Mouse (Mus musculus) c-Kit-positive CD71-positive TER-119-positive erythroid progenitor cells, embryonic 14.5 days (primary cell): ENCODE data around the gene Ppa2.
A peak's percentile ranks its signal among the peaks of the same experiment; 100 is the strongest.

ENCODE experiments used
- DNase-seq: peaks from one replicate; pipeline ENCODE4 v3.0.0-alpha.2; 2013; ENCODE audit warnings: low spot score

Ppa2 gene

DNA sequence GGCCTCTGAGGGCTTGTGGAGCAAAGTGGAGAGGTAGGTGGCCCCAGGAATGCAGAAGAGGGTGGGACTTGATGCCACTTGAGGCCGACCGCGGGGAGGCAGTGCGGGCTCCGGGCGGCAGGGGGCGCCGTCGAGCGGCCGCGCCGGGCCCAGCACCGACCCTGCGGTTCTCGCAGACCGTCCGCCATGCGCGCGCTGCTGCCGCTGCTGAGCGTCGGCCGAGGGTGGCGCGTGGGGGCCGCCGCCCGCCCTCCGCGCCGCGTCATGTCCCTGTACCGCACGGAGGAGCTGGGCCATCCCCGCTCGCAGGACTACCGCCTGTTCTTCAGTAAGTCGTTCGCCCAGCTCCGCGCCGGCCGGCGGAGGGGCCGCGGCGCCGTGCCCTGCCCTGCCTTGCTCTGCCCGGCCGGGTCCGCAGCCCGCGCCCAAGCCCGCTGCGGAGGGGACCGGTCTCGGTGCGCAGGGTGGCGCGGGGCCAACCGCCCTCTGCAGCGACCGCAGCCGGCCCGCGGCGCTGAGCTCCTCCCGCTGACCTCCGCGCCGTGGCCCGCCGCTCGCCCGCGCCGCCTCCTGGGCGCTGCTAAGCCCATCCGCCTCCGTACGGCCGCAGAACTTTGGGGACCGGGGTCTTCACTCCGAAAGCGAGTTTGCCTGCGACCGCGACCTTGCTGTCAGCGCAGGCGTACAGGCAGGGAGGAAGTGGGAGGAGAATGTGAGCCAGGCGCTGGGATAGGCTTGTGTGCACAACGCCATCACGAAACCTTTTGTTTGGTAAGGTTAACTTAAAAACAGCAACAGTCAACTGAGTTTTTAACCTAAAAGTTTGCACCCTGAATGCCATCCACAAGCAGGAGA is at the start of gene Ppa2:
TSS of gene Ppa2 (plus strand) at position 157 of the 855 bp plus-strand sequence.
- DNase-seq: peak; percentile 56

DNA sequence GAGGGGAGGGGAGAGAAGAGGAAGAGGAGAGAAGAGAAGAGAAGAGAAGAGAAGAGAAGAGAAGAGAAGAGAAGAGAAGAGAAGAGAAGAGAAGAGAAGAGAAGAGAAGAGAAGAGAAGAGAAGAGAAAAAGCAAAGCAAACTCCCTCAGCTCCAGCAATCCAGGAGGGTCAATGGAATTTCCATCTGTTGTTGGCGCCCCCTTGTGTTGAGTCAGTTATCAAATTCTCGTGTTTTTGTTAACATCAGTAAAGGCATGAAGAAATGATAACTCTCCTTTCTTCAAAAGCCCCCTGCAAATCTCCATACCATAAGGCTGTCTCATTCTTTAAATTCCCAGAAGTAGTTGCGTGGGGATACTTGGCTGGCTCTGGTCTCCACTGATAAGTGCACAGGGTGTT is 38.0 kb upstream of the Ppa2 start:
- DNase-seq: peak; percentile 46

DNA sequence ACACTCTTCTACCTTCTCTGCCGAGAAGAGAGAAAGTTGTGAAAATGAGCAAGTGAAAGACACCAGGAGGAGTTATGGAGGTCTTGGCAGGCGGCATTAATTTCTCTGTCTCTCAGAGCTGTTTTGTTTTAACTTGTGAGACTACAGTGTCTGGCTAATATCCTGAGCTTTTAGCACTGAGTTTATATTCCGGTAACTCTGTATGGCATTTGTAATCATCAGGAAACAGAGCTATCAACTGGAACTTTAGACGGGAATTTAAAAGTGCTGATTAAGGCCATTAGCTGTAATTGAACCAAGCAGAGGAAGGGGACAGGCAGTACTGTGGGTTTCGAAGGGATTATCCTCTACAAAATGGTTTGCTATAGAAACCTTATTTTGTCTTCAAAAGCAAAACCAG is 25.3 kb upstream of the Ppa2 start:
- no peak for DNase-seq

DNA sequence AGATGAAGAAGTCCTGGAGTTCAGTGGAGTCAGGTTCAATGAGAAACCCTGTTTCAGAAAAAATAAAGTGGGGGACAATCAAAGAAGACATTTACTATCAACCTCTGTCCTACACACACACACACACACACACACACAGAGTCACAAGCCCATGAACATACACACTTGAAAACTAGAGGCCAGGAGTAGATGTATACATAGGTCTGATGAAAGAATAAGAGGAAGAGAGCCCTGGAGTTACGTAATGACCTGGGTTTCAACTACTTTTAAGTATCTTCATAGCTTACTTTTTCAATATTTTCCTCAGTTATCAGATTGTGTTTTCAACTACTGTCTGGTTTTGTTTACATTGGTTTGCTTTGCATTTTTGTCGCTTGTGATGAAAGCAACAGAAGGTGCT is 21.1 kb upstream of the Ppa2 start:
- DNase-seq: no peak

DNA sequence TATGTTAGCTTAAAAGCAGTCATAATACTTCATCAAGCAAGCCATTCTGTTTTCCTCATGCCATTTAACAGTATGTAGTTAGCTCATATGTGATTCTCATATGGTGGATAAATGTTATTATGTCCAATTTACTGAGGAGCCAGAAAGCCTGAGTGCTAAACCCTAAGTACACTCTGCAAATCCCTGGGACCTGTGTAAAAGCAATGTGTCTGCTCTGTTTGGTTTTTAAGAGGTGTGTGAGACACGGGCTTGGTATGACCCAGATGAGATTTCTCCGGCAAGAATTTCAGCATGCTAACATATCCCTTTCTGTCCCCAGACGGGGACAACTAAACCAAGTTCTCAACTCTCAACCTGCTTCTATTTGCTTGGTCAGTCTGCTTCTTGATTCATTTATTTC is 5.6 kb upstream of the Ppa2 start:
- DNase-seq: no peak

DNA sequence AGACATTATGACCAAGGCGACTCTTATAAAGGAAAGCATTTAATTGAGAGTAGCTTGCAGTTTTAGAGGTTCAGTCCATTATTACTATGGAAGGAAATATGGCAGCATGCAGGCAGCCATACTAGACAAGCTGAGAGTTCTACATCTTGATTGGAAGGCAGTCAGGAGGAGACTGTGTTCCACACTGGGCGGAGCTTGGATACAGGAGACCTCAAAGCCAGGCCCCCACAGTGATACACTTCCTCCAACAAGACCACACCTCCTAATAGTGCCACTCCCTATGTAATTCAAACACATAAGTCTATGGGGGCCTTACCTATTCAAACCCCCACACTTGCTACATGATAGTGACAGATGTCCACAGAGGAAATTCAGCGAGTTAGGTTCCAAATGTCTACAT is 1.5 kb upstream of the Ppa2 start:
- no peak for DNase-seq

DNA sequence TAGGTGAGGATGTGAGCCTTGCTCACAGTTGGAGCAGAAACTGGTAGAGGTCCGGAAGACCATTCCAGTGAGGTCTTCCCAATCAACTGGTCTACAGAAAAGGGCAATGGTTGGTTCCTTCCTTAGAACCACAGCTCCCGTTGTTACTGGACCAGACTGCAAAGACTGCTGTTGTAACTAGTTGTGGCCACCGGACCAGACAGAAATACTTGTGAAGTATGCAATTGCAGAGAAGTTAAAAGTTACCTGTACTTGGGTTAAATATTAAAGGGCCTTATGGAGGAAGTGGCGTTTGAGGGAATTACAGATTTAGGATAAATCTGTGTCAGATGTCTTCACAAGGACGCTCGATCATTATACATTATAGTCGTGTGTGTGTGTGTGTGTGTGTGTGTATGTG is 551 bp upstream of the Ppa2 start:
- DNase-seq: no peak

DNA sequence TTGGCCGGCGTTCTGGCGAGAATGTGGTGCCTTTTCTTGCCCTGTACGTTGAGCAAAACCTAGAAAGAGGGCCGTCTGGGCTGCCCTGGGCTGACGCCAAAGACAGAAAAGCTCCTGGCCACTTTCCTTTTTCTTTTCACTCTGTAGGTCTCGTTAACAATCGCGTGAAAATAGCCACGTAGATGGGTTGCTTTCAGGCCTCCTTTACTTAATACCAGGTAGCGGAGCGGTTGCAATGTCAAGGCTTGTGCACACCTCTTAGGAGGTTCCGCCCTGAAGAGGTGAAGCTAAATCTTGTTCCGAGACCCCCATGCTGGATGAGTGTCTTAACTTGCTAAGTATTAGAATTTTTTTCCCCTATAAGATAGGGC is 884 bp downstream of the Ppa2 start:
- DNase-seq: no peak

DNA sequence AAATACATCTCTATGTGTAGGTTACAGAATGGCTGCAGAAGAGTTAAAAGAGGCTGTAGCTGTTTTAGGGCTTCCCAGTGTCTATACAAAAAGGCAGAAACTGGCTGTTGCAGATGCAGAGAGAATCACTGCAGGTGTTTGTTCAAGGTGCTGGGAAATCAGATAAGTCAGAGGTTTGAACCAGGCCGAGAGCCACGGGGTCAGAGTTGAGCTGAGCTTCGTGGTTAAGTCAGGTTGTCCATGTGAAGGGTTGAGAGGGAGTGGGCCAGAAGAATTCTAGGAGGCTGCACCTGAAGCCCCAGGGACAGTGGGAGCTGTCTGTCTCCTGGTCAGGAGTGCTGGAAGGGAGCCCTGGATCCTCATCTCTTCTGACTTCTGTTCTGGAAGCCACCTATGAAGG is 2.4 kb downstream of the Ppa2 start:
- no peak for DNase-seq

DNA sequence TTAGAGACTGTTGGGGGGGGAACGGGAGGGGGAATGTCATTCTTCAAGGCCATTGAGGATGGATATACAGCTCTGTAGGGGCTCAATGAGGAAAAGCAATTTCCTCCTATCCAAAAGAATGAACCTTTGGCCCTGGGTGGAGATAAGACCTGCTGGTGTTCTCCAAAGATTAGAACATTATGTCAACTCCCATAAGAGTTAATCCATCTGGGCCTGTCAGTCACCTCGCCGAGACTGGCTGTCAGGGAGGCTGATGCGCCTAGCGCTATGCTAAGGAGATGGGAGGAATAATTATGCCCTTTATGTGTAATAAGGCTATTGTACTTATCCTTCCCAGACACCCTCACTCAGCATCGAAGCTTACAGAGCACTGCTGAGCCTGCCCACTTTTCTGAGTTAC is 2.9 kb downstream of the Ppa2 start:
- no peak for DNase-seq

DNA sequence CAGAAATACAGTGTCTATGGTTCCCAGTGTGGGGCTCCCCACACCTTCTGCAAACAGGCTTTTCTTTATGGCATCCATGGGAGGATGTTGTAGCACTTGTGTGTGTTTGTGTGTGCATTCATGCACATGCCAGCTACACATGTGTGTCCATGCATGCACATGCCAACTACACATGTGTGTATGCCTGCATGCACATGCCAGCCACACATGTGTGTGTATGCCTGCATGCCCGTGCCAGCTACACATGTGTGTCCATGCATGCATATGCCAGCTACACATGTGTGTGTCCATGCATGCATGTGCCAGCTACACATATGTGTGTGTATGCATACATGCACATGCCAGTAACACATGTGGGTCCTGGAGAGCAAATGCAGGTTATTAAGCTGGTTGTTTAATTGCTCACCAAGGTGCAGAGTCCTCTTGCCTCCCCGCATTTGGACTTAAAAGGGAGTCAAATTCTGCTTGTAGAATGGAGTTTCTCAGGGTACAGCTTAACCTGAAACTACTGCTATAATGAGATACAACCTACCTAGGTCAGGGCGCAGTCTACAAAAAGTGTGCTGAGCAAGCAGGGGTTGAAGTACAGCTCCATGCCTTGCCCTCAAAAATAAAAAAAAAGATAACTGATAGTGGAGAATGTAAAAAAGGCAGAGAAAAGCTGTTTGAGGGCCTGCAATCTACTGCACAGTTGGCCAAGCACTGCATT is 3.7 kb downstream of the Ppa2 start:
- no peak for DNase-seq

DNA sequence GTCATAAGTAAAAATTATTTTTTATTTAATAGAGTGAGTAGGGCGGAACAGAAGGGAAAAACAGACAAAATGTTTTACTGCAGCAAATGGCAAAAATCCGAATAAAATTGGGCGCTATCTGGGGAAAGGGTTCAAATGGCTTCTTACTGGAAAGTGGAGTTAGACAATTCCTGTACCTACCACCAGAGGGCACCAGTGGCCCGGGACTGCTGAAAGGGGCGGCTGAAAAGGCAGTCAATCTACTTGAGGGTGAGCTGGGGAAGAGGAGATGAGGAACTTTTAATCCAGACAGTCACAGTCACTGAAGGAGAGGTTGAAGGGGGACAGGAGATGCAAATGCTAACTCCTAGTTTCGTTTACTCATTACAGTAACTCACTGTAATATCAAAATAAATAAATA is 4.6 kb downstream of the Ppa2 start:
- peak; percentile 61 for DNase-seq

DNA sequence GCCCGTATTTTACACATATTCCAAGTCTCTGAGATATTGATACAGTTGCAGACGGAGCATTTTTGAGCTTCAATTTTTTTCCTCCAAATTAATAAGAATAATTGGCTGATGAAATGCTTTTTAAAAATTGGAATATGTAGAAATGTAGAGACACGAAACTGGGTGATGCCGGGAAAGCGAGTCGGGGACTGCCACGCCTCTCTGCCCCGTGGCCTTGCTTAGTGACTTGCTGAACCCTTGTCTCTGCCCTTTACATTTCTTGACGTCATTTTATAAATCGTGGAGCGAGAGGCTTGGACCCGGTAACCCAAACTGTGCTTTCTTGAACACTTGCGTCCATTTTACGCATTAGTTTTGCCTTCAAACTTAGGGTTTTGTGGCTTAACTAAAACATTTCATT is 5.1 kb downstream of the Ppa2 start:
- DNase-seq: no peak

DNA sequence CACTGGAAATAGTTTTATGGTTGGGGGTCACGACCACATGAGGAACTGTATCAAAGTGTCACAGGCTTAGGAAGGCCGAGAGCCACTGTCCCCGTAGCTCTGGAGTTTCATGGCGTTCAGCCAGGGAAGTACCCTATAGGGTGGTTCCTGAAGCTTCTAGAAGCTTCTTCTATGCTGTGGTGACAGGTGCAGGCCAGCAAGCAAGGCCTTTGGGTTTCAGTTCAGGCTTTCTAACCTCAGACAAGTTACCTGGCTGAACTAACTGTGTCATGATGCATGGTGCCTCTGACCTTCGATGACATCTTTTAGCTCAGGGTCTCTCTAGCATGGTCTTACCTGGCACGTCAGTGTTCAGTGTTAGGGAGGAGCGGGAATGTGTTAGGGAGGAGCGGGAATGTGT is 5.7 kb downstream of the Ppa2 start:
- no peak for DNase-seq

DNA sequence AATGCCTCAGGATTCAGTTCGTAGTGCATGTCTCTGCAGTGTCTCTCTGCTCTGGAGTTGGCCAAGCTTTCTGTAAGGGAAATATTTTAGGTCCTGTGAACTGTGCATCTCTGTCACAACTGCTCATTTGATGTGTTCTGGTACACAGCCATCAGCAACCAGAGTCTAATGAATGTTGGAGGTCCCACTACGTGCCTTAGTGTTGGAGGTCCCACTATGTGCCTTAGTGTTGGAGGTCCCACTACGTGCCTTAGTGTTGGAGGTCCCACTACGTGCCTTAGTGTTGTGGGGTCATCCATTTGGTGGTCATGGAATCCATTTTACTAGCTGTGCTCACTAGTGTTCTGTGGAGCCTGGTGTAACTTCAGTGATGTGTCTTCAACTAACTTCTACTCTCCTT is 7.9 kb downstream of the Ppa2 start:
- DNase-seq: no peak

DNA sequence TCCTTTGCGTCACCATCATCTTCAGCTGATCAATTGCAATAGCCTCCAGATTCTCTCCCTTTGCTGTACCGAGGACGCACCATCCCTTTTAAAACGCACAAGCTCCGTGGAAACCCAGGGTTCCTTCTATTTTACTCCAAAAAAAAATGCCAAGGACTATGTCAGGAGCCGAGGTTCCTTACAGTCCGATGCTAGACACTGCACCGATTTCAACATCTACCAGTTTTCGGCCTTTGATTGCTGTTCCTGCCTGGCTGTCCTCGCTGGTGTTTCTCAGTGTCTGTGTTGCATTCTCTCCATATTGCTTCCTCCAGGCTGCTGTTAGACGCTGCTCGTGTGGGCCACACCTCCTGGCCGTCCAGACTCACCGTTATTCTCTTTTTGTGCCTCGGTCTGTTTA is 8.7 kb downstream of the Ppa2 start:
- no peak for DNase-seq

DNA sequence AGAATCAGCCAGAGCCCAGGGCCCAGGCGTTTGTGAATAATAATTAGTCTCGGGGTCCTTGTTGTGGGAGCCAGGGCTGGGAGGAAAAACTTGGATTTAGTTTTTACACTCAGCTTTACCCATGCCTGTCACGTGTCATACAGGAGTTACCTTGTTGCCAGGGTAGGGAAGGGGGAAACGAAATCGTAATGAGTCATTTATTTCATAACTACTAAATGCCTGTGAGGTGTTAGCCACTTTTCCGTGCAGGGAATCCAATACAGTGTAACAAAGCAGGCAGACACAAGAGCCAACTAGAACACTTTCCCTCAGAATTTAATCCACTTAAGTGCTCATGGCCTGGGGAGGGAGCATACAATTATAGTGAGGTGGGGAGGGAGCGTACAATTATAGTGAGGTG is 9.9 kb downstream of the Ppa2 start:
- DNase-seq: no peak

DNA sequence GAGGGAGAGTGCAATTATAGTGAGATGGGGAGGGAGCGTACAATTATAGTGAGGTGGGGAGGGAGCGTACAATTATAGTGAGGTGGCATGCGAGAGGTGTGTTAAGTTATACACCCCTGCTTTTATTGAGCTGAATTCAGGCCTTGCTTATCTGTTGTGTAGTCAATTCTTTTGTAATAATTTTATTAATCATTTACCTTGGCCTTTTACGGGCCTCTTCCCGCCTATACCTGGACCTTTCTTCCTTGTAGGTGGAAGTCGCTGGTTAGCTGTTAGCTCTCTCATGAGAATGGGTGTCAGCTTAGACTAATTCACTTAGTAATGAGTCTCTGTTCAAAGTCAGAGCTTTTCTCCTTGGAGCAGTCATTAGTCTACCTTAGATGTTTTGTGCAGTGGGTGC is 10.4 kb downstream of the Ppa2 start:
- DNase-seq: no peak

DNA sequence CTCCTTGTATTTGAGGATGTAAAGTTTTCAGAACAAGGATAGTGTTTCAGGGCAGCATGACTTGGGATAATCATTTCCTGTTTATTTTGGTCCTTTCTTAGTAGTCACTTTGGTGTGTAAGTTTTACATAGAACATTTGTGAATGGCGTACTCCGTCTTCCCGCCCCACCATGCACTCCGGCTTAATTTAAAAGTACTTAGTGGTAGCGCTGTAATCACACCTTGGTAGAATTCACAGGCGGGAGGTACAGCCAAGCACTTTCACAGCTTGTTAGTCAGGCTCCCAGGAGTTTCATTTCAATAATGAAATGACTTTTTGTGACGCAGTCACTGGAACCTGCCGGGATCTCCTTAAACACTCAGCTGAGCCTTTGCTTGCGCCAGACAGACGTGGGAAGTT is 12.0 kb downstream of the Ppa2 start:
- no peak for DNase-seq

DNA sequence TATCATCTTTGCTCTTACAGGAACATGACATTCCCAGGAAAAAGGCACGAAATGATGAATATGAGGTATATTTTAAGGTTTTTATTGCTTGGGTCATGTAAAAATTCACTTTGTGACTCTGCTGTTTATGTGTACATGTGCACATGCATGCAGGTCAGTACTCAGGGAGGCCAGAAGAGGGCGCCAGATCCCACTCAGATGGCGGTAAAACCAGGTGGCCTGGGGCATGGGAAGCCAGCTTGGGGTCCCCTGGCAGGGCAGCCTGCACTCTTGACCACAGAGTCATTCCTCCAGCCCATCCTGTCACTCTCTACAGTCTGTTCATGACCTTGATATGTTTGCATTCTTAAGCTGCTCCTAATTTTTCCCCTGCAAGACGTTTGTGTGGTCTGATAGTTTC is 12.6 kb downstream of the Ppa2 start:
- no peak for DNase-seq

DNA sequence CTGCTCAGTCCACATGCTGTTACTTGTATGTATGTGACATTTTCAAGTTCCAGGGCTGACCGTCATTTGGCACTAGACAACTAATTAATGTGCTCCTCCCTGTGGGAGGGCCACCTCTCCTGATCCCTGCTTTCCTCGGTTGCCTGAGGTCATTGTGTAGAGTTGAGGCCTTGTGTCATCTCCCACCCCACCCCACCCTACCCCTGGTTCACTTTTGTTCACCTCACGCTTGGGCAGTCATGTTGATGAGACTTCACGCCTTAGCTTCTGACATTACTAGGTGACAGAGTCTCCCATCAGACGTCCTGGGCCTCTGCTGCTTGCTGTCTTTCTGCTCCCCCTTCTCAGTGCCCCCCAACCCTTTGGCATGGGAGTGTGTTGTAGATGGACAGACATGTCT is 15.2 kb downstream of the Ppa2 start:
- DNase-seq: no peak

DNA sequence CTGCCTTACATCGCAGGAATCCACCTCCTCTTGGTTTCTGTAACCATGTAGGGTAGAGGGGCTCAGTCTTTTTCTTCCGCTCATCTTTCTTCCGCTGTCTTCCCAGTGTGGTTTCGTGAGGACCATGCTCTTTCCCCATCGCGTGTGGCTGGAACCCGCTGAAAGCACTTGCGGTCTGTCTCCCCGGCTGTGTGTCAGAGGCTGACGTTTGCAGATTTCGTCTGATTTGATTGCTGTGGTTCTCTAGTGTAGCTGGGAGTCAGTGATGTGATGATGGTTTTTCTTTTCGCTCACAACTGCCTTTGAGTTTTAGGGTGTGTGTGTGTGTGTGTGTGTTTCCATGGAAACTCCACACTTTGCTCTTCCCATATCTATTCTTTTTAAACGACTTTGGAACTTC is 18.6 kb downstream of the Ppa2 start:
- DNase-seq: no peak

DNA sequence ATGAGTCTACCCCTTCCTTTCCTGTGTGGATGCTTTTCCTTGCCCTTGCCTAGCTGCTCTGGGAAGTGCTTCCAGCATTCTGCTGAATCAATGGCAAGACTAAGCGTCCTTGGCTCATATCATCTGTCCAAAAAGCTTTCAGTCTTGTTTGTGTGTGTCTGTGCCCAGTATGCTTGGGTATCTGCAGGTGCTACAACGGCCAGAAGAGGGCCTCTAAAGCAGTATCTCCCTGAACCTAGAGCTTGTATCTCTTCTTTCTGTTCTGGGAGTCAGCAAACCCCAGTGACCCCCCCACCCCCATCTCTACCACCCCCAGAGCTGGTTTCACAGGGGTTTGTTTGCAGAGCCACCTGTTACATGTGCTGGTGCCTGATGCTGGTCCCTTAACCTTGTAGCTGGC is 19.5 kb downstream of the Ppa2 start:
- no peak for DNase-seq
